Mouse (Mus musculus) embryonic fibroblast, embryonic 13.5 days (primary cell): ENCODE results near the gene Zfp398.

ENCODE experiments used
- CTCF ChIP-seq: IDR thresholded peaks from 2 replicates; pipeline ENCODE4 v1.5.1; 2011; ENCODE audit warnings: mild to moderate bottlenecking, control low read depth, low read length, moderate library complexity, borderline replicate concordance; ENCODE audit not compliant: insufficient read depth
- POLR2A ChIP-seq: IDR thresholded peaks from 2 replicates; pipeline ENCODE4 v1.6.1; 2011; ENCODE audit warnings: low read depth, mild to moderate bottlenecking, control low read depth, low read length, moderate library complexity

GRCm38 (mm10) chr6:47809053-47809452 is 26.4 kb upstream of the Zfp398 start:
- TF ChIP-seq CTCF (no peak), POLR2A (no peak)
